17 mouse cellular contexts compared by ENCODE assay signal in the genomic region with DNA sequence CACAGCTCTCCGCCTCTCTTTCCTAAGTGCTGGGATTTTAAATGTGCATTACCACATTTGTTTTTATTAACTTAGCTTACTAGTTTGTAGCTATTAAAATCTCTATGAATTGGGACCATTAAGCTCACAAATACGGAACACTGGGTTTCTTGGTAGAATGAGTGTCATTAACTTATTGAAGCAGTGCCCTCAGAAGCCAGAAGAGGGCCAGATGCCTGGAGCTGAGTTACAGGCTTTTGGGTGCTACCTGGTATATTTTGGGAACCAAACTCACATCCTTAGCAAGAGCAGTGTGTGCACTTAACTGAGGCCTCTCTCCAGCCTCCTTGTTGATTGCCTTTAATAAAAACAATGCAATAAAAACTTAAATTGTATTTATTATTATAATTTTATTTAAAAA. TPM values are rescaled to one million over a fixed set of nuclear protein-coding genes. Genes with fewer than 3 reads are reported as not detected.
A peak's percentile ranks its signal among the peaks of the same experiment; 100 is the strongest.
DNase-seq lines count a peak whose midpoint lies in the region; ATAC-seq and TF ChIP-seq lines count a peak whose summit lies in the region.
"Had no signal": no experiment of that assay in that cellular context is flagged by ENCODE, and none has a peak within 500 bp of the region (broad histone marks: within the 10 kb centered on the region; RNA-seq: fewer than 3 reads in every experiment).

No protein-coding gene starts in this region.

- TF ChIP-seq CTCF in left cerebral cortex, adult 2 months (IDR thresholded peaks at IDR 0.05), result peak; percentile 50
- peak in 1 of 2 experiments; percentile 30; a peak in 2 of 4 replicates for TF ChIP-seq CTCF in CH12.LX (conservative IDR thresholded peaks at IDR 0.05 in 1 of 2, IDR thresholded peaks at IDR 0.05 in 1 of 2; ENCODE audit: low read depth in 2 of 2, low read length in 2 of 2)

- ATAC-seq in embryonic facial prominence, embryonic 11.5 days (replicated peaks; ENCODE audit: insufficient number of reproducible peaks, low FRiP score, low TSS enrichment, low read depth), result no peak
- ATAC-seq in megakaryocyte, adult 5-6 weeks (ENCODE audit: poor library complexity, severe bottlenecking), result no peak

- H3K4me1 ChIP-seq in embryonic facial prominence, embryonic 11.5 days (ENCODE audit: control insufficient read depth, insufficient read depth, low read length), result no peaks in the 10 kb centered on the region
- H3K4me1 ChIP-seq in embryonic facial prominence, embryonic 10.5 days, result no peaks in the 10 kb centered on the region
- no peaks in the 10 kb centered on the region for H3K4me1 ChIP-seq in CH12.LX (ENCODE audit: control insufficient read depth in 1 of 2, insufficient read depth in 2 of 2)
- H3K4me1 ChIP-seq: hindbrain, embryonic 15.5 days; liver, embryonic 13.5 days had no signal

- no peaks in the 10 kb centered on the region; the same call in 1 of the 2 replicates for H3K36me3 ChIP-seq in embryonic facial prominence, embryonic 11.5 days (replicated peaks; ENCODE audit: control insufficient read depth, insufficient read depth, low read depth, low read length)
- peaks cover 54% of the 10 kb centered on the region for H3K36me3 ChIP-seq in embryonic facial prominence, embryonic 10.5 days (replicated peaks)
- peaks cover 18 to 75% of the 10 kb centered on the region in 2 experiments for H3K36me3 ChIP-seq in CH12.LX (replicated peaks in 1 of 2; ENCODE audit: control insufficient read depth in 1 of 2, insufficient read depth in 1 of 2, low read length in 1 of 2)

- no peak overlapping the region for H3K27ac ChIP-seq in embryonic facial prominence, embryonic 11.5 days (replicated peaks; ENCODE audit: low read depth, low read length)
- H3K27ac ChIP-seq in embryonic facial prominence, embryonic 10.5 days (replicated peaks), result no peak overlapping the region
- no peak overlapping the region for H3K27ac ChIP-seq in left cerebral cortex, adult 2 months
- no peak overlapping the region for H3K27ac ChIP-seq in CH12.LX (ENCODE audit: insufficient read depth, low read depth)
- H3K27ac ChIP-seq: hindbrain, embryonic 15.5 days; liver, embryonic 13.5 days had no signal

- in situ Hi-C loops in CH12.LX (cut with MboI; ENCODE audit: low pct_ligation_motif_present, low pct_unique_long_range_greater_than_20kb, low sequenced_read_pairs), result no loop called here

- H3K9ac ChIP-seq in embryonic facial prominence, embryonic 11.5 days (replicated peaks; ENCODE audit: low read length), result no peak overlapping the region
- no peak overlapping the region for H3K9ac ChIP-seq in CH12.LX (ENCODE audit: insufficient read depth, low read depth)
- H3K9ac ChIP-seq: hindbrain, embryonic 15.5 days; liver, embryonic 13.5 days had no signal

- H3K79me2 ChIP-seq in CH12.LX (replicated peaks; ENCODE audit: control insufficient read depth, extremely low read depth, insufficient read depth, poor library complexity, severe bottlenecking), result no peaks in the 10 kb centered on the region

- no peaks in the 10 kb centered on the region for H3K9me3 ChIP-seq in embryonic facial prominence, embryonic 11.5 days (replicated peaks; ENCODE audit: control insufficient read depth, low read length)
- no peaks in the 10 kb centered on the region for H3K9me3 ChIP-seq in embryonic facial prominence, embryonic 10.5 days
- H3K9me3 ChIP-seq in CH12.LX (replicated peaks; ENCODE audit: low read length), result no peaks in the 10 kb centered on the region
- H3K9me3 ChIP-seq: hindbrain, embryonic 15.5 days; liver, embryonic 13.5 days had no signal

- H3K27me3 ChIP-seq in embryonic facial prominence, embryonic 11.5 days (ENCODE audit: control insufficient read depth, insufficient read depth, low read length), result no peaks in the 10 kb centered on the region
- H3K27me3 ChIP-seq in embryonic facial prominence, embryonic 10.5 days (replicated peaks; ENCODE audit: low read depth, poor library complexity, severe bottlenecking), result no peaks in the 10 kb centered on the region
- no peaks in the 10 kb centered on the region for H3K27me3 ChIP-seq in CH12.LX (replicated peaks)
- H3K27me3 ChIP-seq: hindbrain, embryonic 15.5 days; liver, embryonic 13.5 days had no signal

- dilution Hi-C loops in CH12.LX (cut with MboI; ENCODE audit: extremely low pct_ligation_motif_present, extremely low pct_unique_long_range_greater_than_20kb, low sequenced_read_pairs), result no loop called here

- H3K4me3 ChIP-seq in embryonic facial prominence, embryonic 11.5 days (ENCODE audit: low read depth, low read length), result no peak overlapping the region
- no peak overlapping the region for H3K4me3 ChIP-seq in embryonic facial prominence, embryonic 10.5 days
- H3K4me3 ChIP-seq in left cerebral cortex, adult 2 months, result no peak overlapping the region
- no peak overlapping the region for H3K4me3 ChIP-seq in CH12.LX (replicated peaks in 1 of 3; ENCODE audit: low read depth in 2 of 3, low read length in 2 of 3, poor library complexity in 1 of 3)
- H3K4me3 ChIP-seq: hindbrain, embryonic 15.5 days; liver, embryonic 13.5 days had no signal

- WGBS in embryonic facial prominence, embryonic 11.5 days, result 86% methylated on average over 2 of the region's 2 CpGs
- 79% methylated on average over 2 of the region's 2 CpGs for WGBS in embryonic facial prominence, embryonic 10.5 days

- TF ChIP-seq RAD21 in CH12.LX (IDR thresholded peaks at IDR 0.05; ENCODE audit: low read depth, low read length), result no peak; the same call in 1 of the 2 replicates

- no peak overlapping the region for H3K4me2 ChIP-seq in embryonic facial prominence, embryonic 11.5 days (ENCODE audit: low read depth, low read length)
- H3K4me2 ChIP-seq in CH12.LX (ENCODE audit: insufficient read depth, low read depth, poor library complexity, severe bottlenecking), result no peak overlapping the region
- H3K4me2 ChIP-seq: hindbrain, embryonic 15.5 days; liver, embryonic 13.5 days had no signal

- DNase-seq in embryonic facial prominence, embryonic 11.5 days (ENCODE audit: low spot score), result peak; percentile 10
- DNase-seq in embryonic facial prominence, embryonic 10.5 days (ENCODE audit: low spot score), result no peak
- no peak for DNase-seq in left cerebral cortex, adult 2 months (ENCODE audit: extremely low spot score in 1 of 2, low spot score in 2 of 2)
- DNase-seq in left cerebral cortex, postnatal 36 days (ENCODE audit: low spot score in 2 of 2), result no peak
- DNase-seq in CH12.LX (ENCODE audit: extremely low read depth) (peak; percentile 17), adipocyte (ENCODE audit: low spot score) (peak; percentile 12)
- DNase-seq in ovary, postnatal 14 days (ENCODE audit: low spot score), result no peak
- DNase-seq: adrenal gland, adult 2 months; left cerebral cortex, postnatal 4 days; liver, embryonic 13.5 days; right cerebral cortex, postnatal 14 days had no signal

- intact Hi-C loops in left cerebral cortex, adult 2 months (cut with DNase I), result loop anchor here (2.0 kb wide), 1 partner anchor 226 kb away; no protein-coding TSS in a partner anchor
- intact Hi-C loops in left cerebral cortex, postnatal 36 days (cut with DNase I), result loop anchor here (5.0 kb wide), 2 partner anchors 197 to 227 kb away; a partner anchor contains a TSS

- no peak for TF ChIP-seq POLR2A in CH12.LX (IDR thresholded peaks at IDR 0.05; ENCODE audit: low read depth, low read length)

- TF ChIP-seq EP300 in CH12.LX (IDR thresholded peaks at IDR 0.05; ENCODE audit: low read length), result no peak

TF ChIP-seq in CH12.LX, 34 proteins besides CTCF, POLR2A, EP300 and RAD21:
- TF ChIP-seq BHLHE40 (IDR thresholded peaks at IDR 0.05; ENCODE audit: low read depth, low read length) (no peak), ETS1 (conservative IDR thresholded peaks at IDR 0.05; ENCODE audit: low read depth, low read length) (no peak), E2F4 (IDR thresholded peaks at IDR 0.05; ENCODE audit: insufficient replicate concordance, low read depth, low read length) (no peak), GABPA (IDR thresholded peaks at IDR 0.05; ENCODE audit: insufficient replicate concordance, low read depth, low read length) (no peak), KAT2A (IDR thresholded peaks at IDR 0.05; ENCODE audit: insufficient replicate concordance, low read length) (no peak), SMC3 (IDR thresholded peaks at IDR 0.05; ENCODE audit: low read depth, low read length) (peak; percentile 38; the same call in 1 of the 2 replicates), RCOR1 (conservative IDR thresholded peaks at IDR 0.05; ENCODE audit: low read depth, low read length) (no peak)

RNA-seq across cellular contexts. Expression of a gene that starts 30.3 kb away (rescaled TPM):
- 35.8 and 38.5 TPM in 2 replicates for polyA plus RNA-seq in embryonic facial prominence, embryonic 11.5 days (2014; fragmentation: Nextera tagmentation; extraction: Ambion mirVana)
- 26.7 and 28.7 TPM in 2 replicates for polyA plus RNA-seq in embryonic facial prominence, embryonic 10.5 days (2016; fragmentation: Nextera tagmentation; extraction: Ambion mirVana)
- total RNA-seq in left cerebral cortex, adult 2 months (2021), result 10 to 100 TPM; 50.5 to 51.3 TPM
- total RNA-seq in left cerebral cortex, postnatal 36 days (2021), result 10 to 100 TPM; 44.9 to 50.0 TPM
- total RNA-seq in CH12.LX (2012; rRNA removed) (19.3 and 26.4 TPM in 2 replicates), CH12.LX (2014; rRNA removed) (39.5 and 40.5 TPM in 2 replicates)
- polyA plus RNA-seq in CH12.LX (2012; ENCODE audit: insufficient read length, low read depth), result 21.1 and 23.3 TPM in 2 replicates
- total RNA-seq in megakaryocyte, adult 5-6 weeks (2015), result 11.7 and 12.9 TPM in 2 replicates
- total RNA-seq in megakaryocyte, adult 5-6 weeks (2017), result 15.9 and 18.4 TPM in 2 replicates

RNA-seq across cellular contexts. Expression of a gene that starts 30.3 kb away (rescaled TPM):
- polyA plus RNA-seq in embryonic facial prominence, embryonic 11.5 days (2014; fragmentation: Nextera tagmentation; extraction: Ambion mirVana), result 27.9 and 29.0 TPM in 2 replicates
- polyA plus RNA-seq in embryonic facial prominence, embryonic 10.5 days (2016; fragmentation: Nextera tagmentation; extraction: Ambion mirVana), result 29.8 and 33.2 TPM in 2 replicates
- total RNA-seq in left cerebral cortex, adult 2 months (2021), result 10 to 100 TPM; 19.1 to 22.2 TPM
- 10 to 100 TPM; 16.0 to 23.9 TPM for total RNA-seq in left cerebral cortex, postnatal 36 days (2021)
- total RNA-seq in CH12.LX (2012; rRNA removed) (27.3 and 30.8 TPM in 2 replicates), CH12.LX (2014; rRNA removed) (41.8 and 50.0 TPM in 2 replicates)
- 72.7 and 73.2 TPM in 2 replicates for polyA plus RNA-seq in CH12.LX (2012; ENCODE audit: insufficient read length, low read depth)
- total RNA-seq in megakaryocyte, adult 5-6 weeks (2015), result 18.9 and 21.0 TPM in 2 replicates
- total RNA-seq in megakaryocyte, adult 5-6 weeks (2017), result 26.4 and 27.0 TPM in 2 replicates

RNA-seq across cellular contexts. Expression of a gene that starts 48.9 kb away (rescaled TPM):
- polyA plus RNA-seq in embryonic facial prominence, embryonic 11.5 days (2014; fragmentation: Nextera tagmentation; extraction: Ambion mirVana), result not detected in 2 replicates
- polyA plus RNA-seq in embryonic facial prominence, embryonic 10.5 days (2016; fragmentation: Nextera tagmentation; extraction: Ambion mirVana), result not detected in 2 replicates
- total RNA-seq in left cerebral cortex, adult 2 months (2021), result not detected
- not detected for total RNA-seq in left cerebral cortex, postnatal 36 days (2021)
- not detected in 2 replicates for total RNA-seq in CH12.LX (2012; rRNA removed)
- not detected in 2 replicates for total RNA-seq in CH12.LX (2014; rRNA removed)
- not detected in 2 replicates for polyA plus RNA-seq in CH12.LX (2012; ENCODE audit: insufficient read length, low read depth)
- total RNA-seq in megakaryocyte, adult 5-6 weeks (2015), result not detected in 2 replicates
- not detected in 2 replicates for total RNA-seq in megakaryocyte, adult 5-6 weeks (2017)
- total RNA-seq: adrenal gland, adult 2 months; left cerebral cortex, postnatal 4 days had no signal
- polyA plus RNA-seq: adrenal gland, adult 2 months; frontal cortex, adult 2 months; gonadal fat pad, adult 2 months; heart, embryonic 16.5 days; hindbrain, embryonic 15.5 days; kidney, embryonic 16.5 days; liver, embryonic 13.5 days had no signal

Comparison
In these comparisons a context has a peak if more than half of its experiments do, and no peak if none do; other contexts are left out.
1. DNase-seq: peak in embryonic facial prominence, embryonic 11.5 days (single experiment), CH12.LX (single experiment) and adipocyte (single experiment); none in embryonic facial prominence, embryonic 10.5 days (single experiment), left cerebral cortex, adult 2 months (0 of 2), left cerebral cortex, postnatal 36 days (0 of 2) and ovary, postnatal 14 days (single experiment).